Mouse (Mus musculus) erythroblast, embryonic 14.5 days (primary cell): ENCODE measurements around the gene Kcnj9.

Experiments used
- GATA1 ChIP-seq: IDR thresholded peaks from 2 replicates; pipeline ENCODE4 v1.6.1; 2012; ENCODE audit warnings: low read length, inconsistent platforms, mixed read lengths
- TAL1 ChIP-seq: IDR thresholded peaks from 3 replicates; pipeline ENCODE4 v1.6.1; 2012; ENCODE audit warnings: low read length, inconsistent platforms, mixed read lengths

DNA sequence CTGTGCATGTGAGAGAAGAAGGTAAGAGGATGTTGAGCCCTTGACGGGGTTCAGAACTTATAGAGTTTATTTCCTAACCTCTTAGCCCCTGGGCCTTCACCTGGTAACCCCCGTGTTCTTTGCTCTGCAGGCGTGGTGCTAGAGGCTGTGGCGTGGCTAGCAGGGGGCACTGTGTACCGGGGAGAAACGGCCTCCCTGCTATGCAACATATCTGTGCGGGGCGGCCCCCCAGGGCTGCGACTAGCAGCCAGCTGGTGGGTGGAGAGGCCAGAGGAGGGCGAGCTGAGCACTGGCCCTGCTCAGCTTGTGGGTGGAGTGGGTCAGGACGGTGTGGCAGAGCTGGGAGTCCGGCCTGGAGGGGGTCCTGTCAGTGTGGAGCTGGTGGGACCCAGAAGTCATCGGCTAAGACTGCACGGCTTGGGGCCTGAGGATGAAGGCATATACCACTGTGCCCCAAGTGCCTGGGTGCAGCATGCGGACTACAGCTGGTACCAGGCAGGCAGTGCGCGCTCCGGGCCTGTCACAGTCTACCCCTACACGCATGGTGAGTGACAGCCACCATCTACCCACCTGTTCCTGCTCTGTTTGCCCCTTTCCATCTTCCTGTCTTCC, 10.6 kb downstream of the Kcnj9 start:
- TF ChIP-seq TAL1 = no peak
- no peak for TF ChIP-seq GATA1
